Mouse (Mus musculus) stomach, embryonic 14.5 days (tissue): ENCODE measurements around the gene Map4k3. TPM values are rescaled to one million over a fixed set of nuclear protein-coding genes. Genes with fewer than 3 reads are reported as not detected.

Source experiments
- ATAC-seq: fragments of 200-750 bp; cut with Nextera tagmentation; 2 replicates; pipeline ENCODE4 v1.8.0; 2017; ENCODE audit warnings: low read depth, moderate TSS enrichment; ENCODE audit not compliant: insufficient number of reproducible peaks, insufficient read depth, low FRiP score
- H3K27ac ChIP-seq: fragments of 300-500 bp; sonication (generic); 2 replicates; pipeline ENCODE4 v1.5.1; 2014; ENCODE audit warnings: mild to moderate bottlenecking, low read length, moderate library complexity, mixed read lengths
- H3K27me3 ChIP-seq: fragments of 300-500 bp; sonication (generic); 2 replicates; pipeline ENCODE4 v1.6.1; 2014; ENCODE audit warnings: low read length, control low read depth, mixed read lengths; ENCODE audit not compliant: control insufficient read depth, insufficient read depth
- H3K36me3 ChIP-seq: fragments of 300-500 bp; sonication (generic); 2 replicates; pipeline ENCODE4 v1.6.1; 2014; ENCODE audit warnings: mild to moderate bottlenecking, control low read depth, low read length, moderate library complexity, mixed read lengths; ENCODE audit not compliant: control insufficient read depth, insufficient read depth
- H3K4me1 ChIP-seq: fragments of 300-500 bp; sonication (generic); 2 replicates; pipeline ENCODE4 v1.6.1; 2014; ENCODE audit warnings: low read length, control low read depth, mixed read lengths; ENCODE audit not compliant: control insufficient read depth, insufficient read depth
- H3K4me2 ChIP-seq: fragments of 300-500 bp; sonication (generic); replicated peaks from 2 replicates; pipeline ENCODE4 v1.6.1; 2014; ENCODE audit warnings: low read depth, low read length, control low read depth
- H3K4me3 ChIP-seq: fragments of 300-500 bp; sonication (generic); 2 replicates; pipeline ENCODE4 v1.5.1; 2014; ENCODE audit warnings: low read depth, low read length, control low read depth
- H3K9ac ChIP-seq: fragments of 300-500 bp; sonication (generic); replicated peaks from 2 replicates; pipeline ENCODE4 v1.6.1; 2014; ENCODE audit warnings: low read depth, mild to moderate bottlenecking, control low read depth, low read length, moderate library complexity, mixed read lengths
- H3K9me3 ChIP-seq: fragments of 300-500 bp; sonication (generic); 2 replicates; pipeline ENCODE4 v1.6.1; 2016; ENCODE audit warnings: low read depth, low read length, control low read depth; ENCODE audit not compliant: control insufficient read depth
- WGBS: fragments of 180-500 bp; shearing (Covaris S2); extraction: QIAGEN DNeasy Blood & Tissue Kit; methylation state at CpG from one replicate; pipeline ENCODE4 v1.1.7; 2014; 5-methylcytosine and 5-hydroxymethylcytosine counted together
- polyA plus RNA-seq: library from polyadenylated mRNA; unstranded; fragments of >200 nt; fragmentation: Nextera tagmentation; extraction: Ambion mirVana; gene quantifications from 2 replicates; pipeline ENCODE4 v1.2.1, GENCODE M21; 2014

Gene Map4k3
- polyA plus RNA-seq, 1 experiment from 2014 or later, result 39.5 TPM

- H3K4me1 ChIP-seq, result peaks cover 25% of the 10 kb centered on the region; the same call in 1 of the 2 replicates
Observed at GRCm38 (mm10) chr17:80701687-80702086, 26.6 kb downstream of the Map4k3 start.

DNA sequence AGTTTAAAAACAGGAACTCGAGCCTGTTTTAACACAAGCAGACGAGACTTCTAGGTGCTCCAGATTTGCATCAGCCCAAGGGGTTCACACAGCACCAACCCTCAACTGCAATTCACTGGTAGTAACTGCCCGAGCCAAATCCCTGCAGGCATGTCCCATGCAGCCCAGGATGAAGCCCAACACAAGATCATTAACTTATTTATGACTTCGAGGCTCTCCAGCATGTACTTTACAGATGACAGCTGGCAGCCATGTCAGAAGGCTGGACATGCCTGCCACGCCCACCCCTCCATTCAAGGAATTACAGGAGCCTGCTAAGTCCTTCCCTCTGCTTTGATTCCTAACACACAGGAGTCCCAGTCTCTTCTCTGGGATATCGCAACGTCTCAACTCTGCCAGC, 29.4 kb downstream of the Map4k3 start:
- Histone ChIP-seq H3K4me1 (peaks cover 13% of the 10 kb centered on the region; the same call in 1 of the 2 replicates), H3K27ac (no peak overlapping the region), H3K4me3 (no peak overlapping the region), H3K36me3 (no peaks in the 10 kb centered on the region), H3K4me2 (no peak overlapping the region), H3K9me3 (no peaks in the 10 kb centered on the region), H3K9ac (no peak overlapping the region), H3K27me3 (no peaks in the 10 kb centered on the region)
- 59% methylated on average over 7 of the region's 7 CpGs for WGBS
- no peak for ATAC-seq

More at GRCm38 (mm10) chr17:80701687-80702086, 26.6 kb downstream of the Map4k3 start:
- Histone ChIP-seq H3K4me3 (no peak overlapping the region), H3K9ac (no peak overlapping the region), H3K9me3 (no peaks in the 10 kb centered on the region), H3K4me2 (no peak overlapping the region), H3K27me3 (no peaks in the 10 kb centered on the region), H3K27ac (no peak overlapping the region), H3K36me3 (no peaks in the 10 kb centered on the region)
- WGBS, result 64% methylated on average over 5 of the region's 5 CpGs
- no peak for ATAC-seq

DNA sequence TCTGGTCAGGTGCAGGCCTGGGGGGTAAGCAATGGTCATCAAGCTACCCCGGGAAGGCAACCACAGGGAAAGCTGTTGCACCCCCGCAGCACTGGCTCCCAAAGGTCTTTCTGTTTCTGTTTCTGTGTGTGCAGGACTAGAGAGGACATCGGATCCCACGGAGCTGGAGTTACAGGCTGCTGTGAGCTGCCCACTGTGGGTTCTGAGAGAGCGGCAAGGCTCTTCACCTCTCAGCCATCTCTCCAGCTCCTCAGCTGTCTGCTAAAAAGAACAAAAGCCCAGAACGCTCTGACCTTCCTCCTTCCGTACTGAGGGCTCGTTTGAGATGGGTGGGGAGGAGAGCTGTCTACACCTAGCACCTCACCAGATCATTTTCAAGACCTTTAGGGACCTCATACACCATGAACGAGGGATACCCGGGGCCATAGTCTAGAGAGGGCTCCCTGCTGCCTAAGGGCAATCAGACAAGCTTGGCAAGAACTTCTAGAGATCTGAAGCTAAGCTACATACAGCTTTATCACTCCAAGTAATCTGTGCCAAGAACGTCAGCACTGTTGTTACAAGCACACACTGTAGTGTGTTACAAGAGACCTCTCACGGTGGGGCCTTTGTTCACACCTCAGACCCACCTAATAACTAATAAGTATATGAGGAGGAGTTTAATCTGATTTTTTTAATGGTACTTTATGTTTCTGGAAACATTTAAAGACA, 29.9 kb downstream of the Map4k3 start:
- no peaks in the 10 kb centered on the region for H3K27me3 ChIP-seq
- H3K9me3 ChIP-seq, result no peaks in the 10 kb centered on the region
- H3K36me3 ChIP-seq, result no peaks in the 10 kb centered on the region
- no peak overlapping the region for H3K4me3 ChIP-seq
- H3K4me1 ChIP-seq, result peaks cover 13% of the 10 kb centered on the region; the same call in 1 of the 2 replicates
- no peak overlapping the region for H3K27ac ChIP-seq
- H3K4me2 ChIP-seq, result no peak overlapping the region
- no peak for ATAC-seq
- no peak overlapping the region for H3K9ac ChIP-seq
- 67% methylated on average over 12 of the region's 12 CpGs for WGBS

DNA sequence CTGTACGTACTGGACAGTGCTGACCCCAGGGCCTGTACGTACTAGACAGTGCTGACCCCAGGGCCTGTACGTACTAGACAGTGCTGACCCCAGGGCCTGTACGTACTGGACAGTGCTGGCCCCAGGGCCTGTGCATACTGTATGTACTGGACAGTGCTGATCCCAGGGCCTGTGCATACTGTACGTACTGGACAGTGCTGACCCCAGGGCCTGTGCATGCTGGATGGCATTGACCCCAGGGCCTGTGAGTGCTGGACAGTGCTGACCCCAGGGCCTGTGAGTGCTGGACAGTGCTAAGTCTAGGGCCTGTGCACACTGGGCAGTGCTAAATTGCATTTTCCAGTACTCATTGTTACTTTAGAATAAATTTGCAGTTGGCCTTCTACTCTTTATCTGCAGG, 31.3 kb downstream of the Map4k3 start:
- Histone ChIP-seq H3K4me2 (no peak overlapping the region), H3K27ac (no peak overlapping the region), H3K9ac (no peak overlapping the region), H3K36me3 (no peaks in the 10 kb centered on the region), H3K4me1 (peaks cover 13% of the 10 kb centered on the region; the same call in 1 of the 2 replicates), H3K9me3 (no peaks in the 10 kb centered on the region), H3K4me3 (no peak overlapping the region), H3K27me3 (no peaks in the 10 kb centered on the region)
- 92% methylated on average over 5 of the region's 5 CpGs for WGBS
- ATAC-seq, result no peak

GRCm38 (mm10) chr17:80696210-80696609, 32.1 kb downstream of the Map4k3 start:
- Histone ChIP-seq H3K4me1 (peaks cover 13% of the 10 kb centered on the region; the same call in 1 of the 2 replicates), H3K9ac (no peak overlapping the region), H3K4me2 (no peak overlapping the region), H3K4me3 (no peak overlapping the region), H3K9me3 (no peaks in the 10 kb centered on the region), H3K27me3 (no peaks in the 10 kb centered on the region), H3K27ac (no peak overlapping the region), H3K36me3 (no peaks in the 10 kb centered on the region)
- no peak for ATAC-seq
- WGBS, result 90% methylated on average over 6 of the region's 6 CpGs

DNA sequence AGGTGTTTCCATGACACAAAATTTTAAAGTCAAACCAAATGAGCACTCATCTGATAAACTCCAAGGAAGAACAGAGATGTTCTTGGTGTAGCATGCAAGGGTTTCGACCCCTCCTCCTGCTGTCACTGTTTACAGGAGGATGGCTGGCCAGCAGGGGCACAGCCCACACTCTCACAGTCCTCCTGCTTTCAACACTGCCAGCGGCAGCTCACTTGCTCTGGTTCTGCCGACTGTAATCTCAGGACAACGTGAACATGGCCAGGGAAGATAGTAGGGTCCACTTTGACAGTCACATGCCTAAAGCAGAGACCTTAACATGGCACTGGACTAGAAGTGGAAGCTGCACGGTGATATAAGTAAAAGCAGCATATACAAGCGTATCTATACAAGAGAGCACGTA, 34.6 kb downstream of the Map4k3 start:
- WGBS, result 49% methylated on average over 7 of the region's 7 CpGs
- no peak overlapping the region for H3K27ac ChIP-seq
- ATAC-seq, result no peak

GRCm38 (mm10) chr17:80692183-80692582, 36.1 kb downstream of the Map4k3 start:
- no peaks in the 10 kb centered on the region; the same call in 1 of the 2 replicates for H3K4me1 ChIP-seq
- ATAC-seq, result no peak
- H3K9me3 ChIP-seq, result no peaks in the 10 kb centered on the region
- no peaks in the 10 kb centered on the region for H3K36me3 ChIP-seq
- H3K4me3 ChIP-seq, result no peak overlapping the region
- no peak overlapping the region for H3K27ac ChIP-seq
- no peak overlapping the region for H3K4me2 ChIP-seq
- 48% methylated on average over 13 of the region's 13 CpGs for whole genome bisulfite sequencing
- no peak overlapping the region for H3K9ac ChIP-seq
- no peaks in the 10 kb centered on the region for H3K27me3 ChIP-seq

More for the DNA sequence above, 34.6 kb downstream of the Map4k3 start:
- Histone ChIP-seq H3K36me3 (no peaks in the 10 kb centered on the region), H3K4me1 (peaks cover 4% of the 10 kb centered on the region; the same call in 1 of the 2 replicates), H3K9me3 (no peaks in the 10 kb centered on the region), H3K4me2 (no peak overlapping the region), H3K27me3 (no peaks in the 10 kb centered on the region), H3K9ac (no peak overlapping the region), H3K4me3 (no peak overlapping the region)

DNA sequence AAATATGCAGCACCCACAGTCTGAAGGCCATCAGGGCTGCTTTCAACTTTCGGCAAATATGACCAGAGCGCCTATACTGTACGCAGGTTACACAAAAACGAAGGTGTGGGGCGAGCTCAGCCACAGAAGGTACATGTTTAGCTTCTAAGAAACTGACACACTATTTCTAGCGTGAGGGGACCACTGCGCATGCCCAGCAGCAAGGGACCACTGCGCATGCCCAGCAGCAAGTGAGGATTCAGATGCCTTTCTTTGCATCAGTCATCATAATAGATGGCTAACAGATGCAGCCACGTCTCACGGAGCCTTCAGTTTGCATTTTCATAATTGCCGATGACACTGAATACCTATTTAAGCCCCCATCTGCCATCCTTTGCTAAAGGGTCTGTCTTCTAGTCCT, 39.6 kb downstream of the Map4k3 start:
- ATAC-seq, result no peak
- no peaks in the 10 kb centered on the region for H3K9me3 ChIP-seq
- H3K4me2 ChIP-seq, result no peak overlapping the region
- H3K4me1 ChIP-seq, result no peaks in the 10 kb centered on the region; the same call in 1 of the 2 replicates
- WGBS, result 90% methylated on average over 11 of the region's 11 CpGs
- H3K4me3 ChIP-seq, result no peak overlapping the region
- H3K27ac ChIP-seq, result no peak overlapping the region
- no peaks in the 10 kb centered on the region for H3K36me3 ChIP-seq
- no peaks in the 10 kb centered on the region for H3K27me3 ChIP-seq
- H3K9ac ChIP-seq, result no peak overlapping the region

GRCm38 (mm10) chr17:80686066-80686465, 42.2 kb downstream of the Map4k3 start:
- Histone ChIP-seq H3K4me1 (no peaks in the 10 kb centered on the region; the same call in 1 of the 2 replicates), H3K27me3 (no peaks in the 10 kb centered on the region), H3K9me3 (no peaks in the 10 kb centered on the region), H3K4me2 (no peak overlapping the region), H3K36me3 (no peaks in the 10 kb centered on the region), H3K4me3 (no peak overlapping the region), H3K9ac (no peak overlapping the region), H3K27ac (no peak overlapping the region)
- WGBS, result 89% methylated on average over 5 of the region's 5 CpGs
- ATAC-seq, result no peak
